Mouse (Mus musculus) Patski (cell line): ENCODE data around the gene Anks1. TPM values are rescaled to one million over a fixed set of nuclear protein-coding genes. Genes with fewer than 3 reads are reported as not detected.
"Not testable (repeated sequence)": the region's sequence is repeated elsewhere in the genome, so short reads cannot be mapped to it uniquely, and the experiment has no call there.

ENCODE experiments used
- ATAC-seq: fragments of 100-300 bp; one replicate; pipeline ENCODE4 v1.8.0; 2021
- CTCF ChIA-PET: fragments of 350-600 bp; sonication (Branson Sonifier 250); formaldehyde crosslinking; loops from one replicate; lab custom pipeline; 2022; ENCODE audit warnings: inconsistent platforms; lab: Charles Lee
- POLR2A ChIA-PET: fragments of 350-600 bp; sonication (Branson Sonifier 250); formaldehyde crosslinking; loops from one replicate; lab custom pipeline; 2022; ENCODE audit warnings: antibody characterized with exemption, inconsistent platforms; lab: Charles Lee
- DNase-seq: peaks from one replicate; pipeline ENCODE4 v3.0.0-alpha.2; 2011; ENCODE audit warnings: low read depth, low spot score
- H3K27me3 ChIP-seq: fragments of 371-371 bp; one replicate; pipeline ENCODE4 v1.5.1; 2021
- CTCF ChIP-seq: fragments of 100-300 bp; IDR thresholded peaks from one replicate; pipeline ENCODE4 v1.5.1; 2021
- in situ Hi-C: fragments of 300-500 bp; cut with MboI; formaldehyde crosslinking; loops from 3 replicates; pipeline ENCODE4 v1.11.1; 2018; ENCODE audit warnings: low pct_unique_long_range_greater_than_20kb, mixed read lengths
- polyA plus RNA-seq: library from polyadenylated mRNA; unstranded; gene quantifications from one replicate; pipeline ENCODE4 v1.2.3, GENCODE M21; 2021

Gene Anks1
- polyA plus RNA-seq, 1 experiment from 2014 or later, result 15.3 TPM

DNA sequence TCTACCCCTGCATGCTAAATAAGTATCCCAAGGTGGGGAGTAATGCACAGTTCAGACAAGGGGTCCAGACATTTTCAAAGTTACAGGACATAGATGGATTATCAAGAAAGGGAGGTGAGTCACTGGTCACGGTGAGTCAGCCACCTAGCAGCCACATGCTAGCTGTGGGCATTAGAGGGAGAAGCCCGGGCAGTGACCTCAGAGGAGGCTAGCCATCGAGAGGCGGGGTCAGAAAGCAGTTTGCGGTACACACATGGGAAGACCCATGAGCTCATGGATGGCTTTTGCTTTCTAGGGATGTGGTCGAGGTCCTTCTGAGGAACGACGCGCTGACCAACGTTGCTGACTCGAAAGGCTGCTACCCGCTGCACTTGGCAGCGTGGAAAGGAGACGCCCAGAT lies 67.2 kb downstream of the Anks1 start:
- CTCF ChIA-PET, result no interaction called here
- in situ Hi-C loops, result no loop called here
- POLR2A ChIA-PET, result no interaction called here
- no peak for TF ChIP-seq CTCF
- no peaks in the 10 kb centered on the region for H3K27me3 ChIP-seq
- DNase-seq (peak; percentile 87), ATAC-seq (peak; percentile 87)

DNA sequence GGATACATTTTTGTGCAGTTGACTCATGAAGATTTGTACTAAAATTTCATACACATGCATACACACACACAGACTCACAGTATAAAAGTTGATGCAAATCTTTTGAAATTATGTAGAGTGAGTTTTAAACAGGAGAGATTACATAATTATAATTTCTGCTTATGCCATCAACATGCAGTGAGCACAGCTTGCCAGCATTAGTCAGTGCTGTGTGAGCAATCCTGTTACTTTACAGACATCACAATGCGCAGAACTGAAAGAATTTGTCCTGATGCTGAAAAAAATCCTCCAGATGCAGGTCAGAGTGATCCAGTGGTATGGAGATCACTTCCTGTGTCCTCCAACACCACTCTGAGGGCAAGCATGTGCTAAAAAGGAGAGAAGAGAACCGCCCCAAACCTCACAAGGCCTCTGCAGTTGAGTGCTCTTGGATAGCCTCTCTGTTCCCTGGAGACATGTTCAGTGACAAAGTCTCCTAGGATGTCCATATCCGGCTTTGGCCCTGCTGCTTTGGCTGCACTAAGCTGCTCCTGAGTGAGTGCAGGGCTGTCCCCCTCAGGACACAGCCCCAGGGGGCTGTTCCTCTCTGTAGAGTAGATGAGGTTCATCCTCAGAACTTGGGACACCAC lies 68.0 kb downstream of the Anks1 start:
- no peaks in the 10 kb centered on the region for H3K27me3 ChIP-seq
- ATAC-seq (no peak), DNase-seq (no peak)
- ChIA-PET CTCF (no interaction called here), POLR2A (no interaction called here)
- in situ Hi-C loops, result no loop called here
- no peak for TF ChIP-seq CTCF

DNA sequence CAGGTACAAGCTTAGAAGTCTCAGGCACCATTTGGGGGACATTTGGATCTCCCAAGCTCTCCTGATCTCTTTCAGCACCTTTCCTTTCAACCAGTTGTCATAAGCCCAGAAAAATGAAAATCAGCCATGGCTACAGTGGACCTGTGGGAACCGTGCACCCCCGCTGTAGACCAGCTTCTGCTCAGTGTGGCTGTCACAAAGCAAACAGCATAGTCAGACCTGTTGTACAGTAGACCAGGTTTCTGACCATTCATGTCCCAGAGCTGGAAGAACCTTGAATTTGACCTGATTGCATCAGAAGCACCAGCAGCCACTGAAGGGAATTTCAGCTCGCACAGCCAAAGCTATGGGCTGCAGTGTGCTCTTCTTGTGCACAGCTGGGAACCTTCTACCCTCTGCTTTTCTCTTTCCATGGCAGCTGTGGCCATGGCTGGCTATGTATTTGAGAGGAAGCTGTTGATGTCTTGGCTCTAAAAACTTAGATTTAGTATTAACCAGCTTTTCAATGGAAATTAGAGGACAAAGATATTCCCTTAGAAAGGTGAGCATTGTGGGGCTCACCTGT lies 71.4 kb downstream of the Anks1 start:
- POLR2A ChIA-PET, result no interaction called here

DNA sequence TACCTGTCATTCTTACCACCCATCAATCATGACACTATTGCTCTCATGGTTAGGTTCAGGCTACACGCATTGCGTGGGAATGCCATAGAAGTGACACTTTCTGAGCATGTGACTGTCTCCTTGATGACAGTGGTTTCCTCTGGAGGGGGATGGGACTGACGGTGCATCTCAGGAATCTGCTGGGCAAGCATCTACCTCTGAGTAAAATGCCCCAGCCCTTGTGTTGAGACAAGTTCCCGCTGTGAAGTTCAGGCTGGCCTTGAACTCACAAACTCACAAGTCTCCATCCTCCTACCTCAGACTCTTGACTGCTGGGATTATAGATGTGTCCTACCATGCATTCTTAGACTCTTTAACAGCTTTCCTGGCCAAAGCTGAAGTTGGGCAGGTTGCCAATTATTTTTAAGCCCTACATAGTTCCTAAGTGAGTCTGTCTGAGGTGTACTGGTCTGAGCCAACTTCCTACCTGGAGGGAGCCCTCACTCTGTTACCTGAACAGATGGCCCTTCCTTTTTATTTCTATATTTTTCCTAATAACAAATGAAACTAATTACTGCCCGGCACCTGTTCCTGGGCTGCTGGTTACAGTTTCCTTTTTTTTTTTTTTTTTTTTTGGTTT lies 72.5 kb downstream of the Anks1 start:
- no peaks in the 10 kb centered on the region for H3K27me3 ChIP-seq
- DNase-seq, result no peak
- TF ChIP-seq CTCF, result no peak
- CTCF ChIA-PET, result no interaction called here
- ATAC-seq, result no peak
- POLR2A ChIA-PET, result no interaction called here
- in situ Hi-C loops, result no loop called here

More for the DNA sequence above, 71.4 kb downstream of the Anks1 start:
- ATAC-seq, result no peak
- TF ChIP-seq CTCF, result no peak
- no peaks in the 10 kb centered on the region for H3K27me3 ChIP-seq
- CTCF ChIA-PET, result no interaction called here
- in situ Hi-C loops, result no loop called here
- DNase-seq, result no peak

DNA sequence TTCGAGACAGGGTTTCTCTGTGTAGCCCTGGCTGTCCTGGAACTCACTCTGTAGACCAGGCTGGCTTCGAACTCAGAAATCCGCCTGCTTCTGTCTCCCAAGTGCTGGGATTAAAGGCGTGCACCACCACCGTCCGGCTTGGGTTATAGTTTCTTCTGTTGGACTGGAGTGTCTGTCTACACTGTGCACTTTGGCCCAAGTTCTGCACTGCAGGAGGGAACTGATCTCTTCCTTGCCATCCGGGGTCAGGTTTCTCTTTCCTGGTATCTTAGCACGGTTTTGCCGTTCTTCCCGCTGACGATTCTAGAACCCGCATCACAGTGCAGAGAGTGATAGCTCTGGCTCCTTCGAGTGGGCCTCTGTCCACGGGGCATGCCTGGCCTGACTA lies 73.0 kb downstream of the Anks1 start:
- DNase-seq, in situ Hi-C loops, CTCF ChIA-PET, H3K27me3 ChIP-seq, ATAC-seq, POLR2A ChIA-PET: not testable (repeated sequence)

DNA sequence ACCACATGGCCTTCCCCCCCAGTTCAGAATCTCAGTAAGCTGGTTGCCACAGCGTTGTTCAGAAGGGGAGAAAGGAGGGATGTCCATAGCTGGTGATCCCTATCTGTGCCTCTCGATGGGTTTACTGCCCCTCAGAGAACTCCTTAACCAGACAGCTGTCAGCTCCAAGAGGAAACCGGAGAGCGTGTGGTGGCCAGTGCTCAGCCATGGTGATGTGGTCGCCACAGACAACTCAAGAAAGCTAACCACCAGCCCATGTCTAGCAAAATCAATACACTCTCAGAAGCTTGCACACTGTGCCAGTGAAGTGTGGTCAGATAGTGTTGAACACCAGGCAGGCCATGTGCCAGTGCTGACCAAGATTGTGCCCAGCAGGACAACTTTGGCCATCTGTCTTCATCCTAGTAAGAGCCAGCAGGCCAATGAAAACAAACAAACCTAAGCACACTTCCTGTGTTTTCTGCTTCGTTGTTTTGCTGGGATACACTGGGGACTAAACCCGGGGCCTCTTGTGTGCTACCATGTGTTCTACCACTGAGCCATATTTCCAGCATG lies 73.7 kb downstream of the Anks1 start:
- POLR2A ChIA-PET, result no interaction called here
- DNase-seq (no peak), ATAC-seq (no peak)
- CTCF ChIA-PET, result interaction anchor here (1.2 kb wide), 2 partner anchors 11 to 59 kb away, joined by 3 to 5 read pairs; no protein-coding TSS in a partner anchor
- in situ Hi-C loops, result no loop called here
- TF ChIP-seq CTCF, result no peak
- H3K27me3 ChIP-seq, result no peaks in the 10 kb centered on the region

DNA sequence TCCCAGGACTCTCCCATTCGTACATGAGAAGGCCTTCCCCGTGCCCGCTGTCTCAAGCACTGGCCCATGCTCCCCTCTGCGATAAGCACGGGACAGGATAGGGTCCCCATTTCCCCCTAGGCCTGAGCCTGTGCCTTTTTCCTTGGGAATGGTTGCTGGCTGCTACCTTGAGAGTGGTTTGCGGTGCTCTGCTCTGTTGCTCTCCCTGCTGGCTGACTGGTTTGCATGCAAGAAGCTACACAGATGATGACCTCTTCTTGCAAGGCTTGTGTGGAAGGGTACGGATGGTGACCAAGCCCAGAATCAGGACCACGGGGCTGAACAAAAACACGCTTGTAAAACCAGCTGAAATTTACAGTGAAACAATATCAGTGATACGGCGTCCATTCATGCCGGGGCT lies 75.3 kb downstream of the Anks1 start:
- in situ Hi-C loops, result no loop called here
- DNase-seq (no peak), ATAC-seq (no peak)
- no peak for TF ChIP-seq CTCF
- ChIA-PET POLR2A (no interaction called here), CTCF (interaction anchor here (1.8 kb wide), 1 partner anchor 30 kb away, joined by 4 read pairs; no protein-coding TSS in a partner anchor)
- H3K27me3 ChIP-seq, result no peaks in the 10 kb centered on the region

DNA sequence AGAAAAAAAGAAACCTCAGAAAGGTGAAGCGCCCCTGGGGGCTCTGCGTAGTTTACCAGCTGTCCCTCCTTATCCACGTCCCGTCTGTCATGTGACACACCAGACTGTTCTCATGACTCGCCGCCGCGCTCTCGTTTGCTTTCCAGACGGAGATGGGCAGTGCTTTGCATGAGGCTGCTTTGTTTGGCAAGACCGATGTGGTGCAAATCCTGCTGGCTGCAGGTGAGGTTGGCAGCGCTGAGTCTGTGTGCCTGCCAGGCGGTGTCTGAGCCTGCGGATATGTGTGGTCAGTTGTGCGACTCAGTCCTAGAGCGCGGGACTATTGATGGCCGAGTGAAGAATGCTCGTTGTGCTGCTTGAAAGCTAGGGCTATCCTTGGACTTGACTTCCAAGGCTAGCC lies 77.0 kb downstream of the Anks1 start:
- ChIA-PET CTCF (interaction anchor here (1.2 to 1.3 kb wide), 2 partner anchors 17 to 76 kb away, joined by 3 to 4 read pairs; no protein-coding TSS in a partner anchor), POLR2A (no interaction called here)
- ATAC-seq (no peak), DNase-seq (no peak)
- in situ Hi-C loops, result loop anchor here (5.0 kb wide), 3 partner anchors 79 to 176 kb away; partner anchors contain the start of genes Anks1 and Taf11
- no peak for TF ChIP-seq CTCF
- H3K27me3 ChIP-seq, result no peaks in the 10 kb centered on the region

DNA sequence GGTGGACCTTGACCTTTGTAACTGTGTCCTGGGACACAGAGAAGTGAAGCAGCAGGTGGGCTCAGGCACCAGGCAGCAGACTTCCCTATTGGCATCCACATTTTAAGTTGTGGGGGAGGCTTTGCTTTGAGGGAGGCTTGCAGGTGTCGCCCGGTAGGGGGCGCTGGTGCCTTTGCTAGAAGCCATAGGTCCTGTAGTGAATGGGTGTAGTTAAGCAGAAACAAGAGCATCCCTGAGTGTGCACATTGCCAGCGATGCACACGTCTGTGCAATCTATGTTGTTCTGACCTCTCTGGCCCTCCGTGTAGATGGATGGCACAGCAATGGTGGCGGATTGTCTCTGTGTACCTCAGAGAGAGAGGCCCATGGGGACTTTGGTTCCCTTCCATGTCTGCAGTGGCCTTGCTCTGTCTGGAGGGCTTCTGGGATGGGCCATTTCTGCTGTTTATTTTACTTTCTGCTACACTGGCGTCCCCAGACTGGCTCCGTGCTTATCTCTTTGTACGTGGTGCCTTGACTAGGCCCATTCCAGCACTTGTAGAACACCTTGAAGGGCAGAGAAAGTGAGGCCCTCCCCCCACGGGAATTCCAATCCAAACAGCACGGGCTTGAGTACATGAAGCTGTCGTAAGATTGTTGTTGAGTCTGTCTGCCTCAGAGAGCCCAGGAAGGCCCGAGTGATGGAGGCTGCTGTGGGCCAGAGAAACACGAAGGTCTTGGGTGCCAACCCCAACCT lies 80.9 kb downstream of the Anks1 start:
- ChIA-PET CTCF (no interaction called here), POLR2A (no interaction called here)
- no peaks in the 10 kb centered on the region for H3K27me3 ChIP-seq
- in situ Hi-C loops, result loop anchor here (5.0 kb wide), 3 partner anchors 77 to 172 kb away; partner anchors contain the start of genes Anks1 and Taf11
- DNase-seq, result peak; percentile 27
- ATAC-seq, result no peak
- peak; percentile 97 for TF ChIP-seq CTCF

DNA sequence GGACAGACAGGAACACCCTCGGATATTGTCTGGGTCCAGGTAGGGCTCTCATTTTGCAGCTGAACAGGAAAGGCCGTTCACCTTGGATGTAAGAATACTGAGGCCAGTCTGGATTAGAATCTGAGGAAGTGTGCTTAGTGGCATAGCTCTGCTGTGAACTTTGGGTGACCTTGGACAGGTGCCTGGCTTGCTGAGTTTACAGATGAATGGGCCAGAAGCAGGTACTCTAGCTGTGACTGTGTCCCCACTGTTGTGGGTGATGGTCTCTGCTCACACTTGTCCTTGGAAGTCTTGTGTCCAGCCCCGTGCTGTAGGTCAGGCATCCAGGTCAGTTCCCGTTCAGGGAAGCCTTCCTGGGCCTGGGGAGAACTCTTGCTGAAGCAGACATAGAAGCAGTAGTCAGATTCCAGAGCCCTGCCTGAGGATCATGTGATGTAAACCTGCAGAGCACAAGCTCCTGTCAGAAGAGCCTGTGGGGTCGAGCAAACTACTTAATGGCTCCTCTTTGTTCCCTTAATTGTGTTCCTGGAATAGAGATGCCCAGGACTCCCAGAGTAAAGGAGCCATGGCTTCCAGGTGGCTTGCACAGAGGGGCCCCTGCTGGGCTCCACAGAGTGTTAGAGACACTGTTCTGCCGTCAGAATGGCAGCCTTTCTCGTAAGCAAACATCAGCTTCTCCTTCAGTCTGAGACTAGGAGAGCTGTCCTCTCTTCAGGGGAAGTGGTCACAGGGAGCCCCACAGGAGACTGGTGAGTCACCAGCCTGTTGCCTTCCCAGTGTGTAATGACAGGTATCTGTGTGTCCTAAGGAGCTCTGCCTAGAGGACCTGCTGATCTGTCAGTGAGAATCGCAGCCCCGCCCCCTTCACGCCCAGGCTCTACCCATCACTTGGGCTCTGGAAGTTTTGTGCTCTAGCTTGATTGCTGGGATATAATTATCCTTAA lies 85.2 kb downstream of the Anks1 start:
- CTCF ChIA-PET, result interaction anchor here (1.0 kb wide), 1 partner anchor 11 kb away, joined by 3 read pairs; no protein-coding TSS in a partner anchor
- no peak for ATAC-seq
- in situ Hi-C loops, result no loop called here
- POLR2A ChIA-PET, result no interaction called here
- no peaks in the 10 kb centered on the region for H3K27me3 ChIP-seq
- no peak for DNase-seq
- TF ChIP-seq CTCF, result no peak
